Mouse (Mus musculus) megakaryocyte, embryonic 14.5 days (primary cell): Measurements from ENCODE around the gene Ripor1.

ENCODE experiments used
- FLI1 ChIP-seq: IDR thresholded peaks from 2 replicates; pipeline ENCODE4 v1.6.1; 2012; ENCODE audit warnings: low read length, inconsistent platforms, mixed read lengths
- GATA1 ChIP-seq: IDR thresholded peaks from 3 replicates; pipeline ENCODE4 v1.6.1; 2012; ENCODE audit warnings: mixed read lengths, low read length, inconsistent platforms, borderline replicate concordance

GRCm38 (mm10) chr8:105634771-105635458 is 29.9 kb downstream of the Ripor1 start:
- TF ChIP-seq GATA1: no peak
- TF ChIP-seq FLI1: no peak
